Mouse (Mus musculus): Measurements from ENCODE around the gene Qk. TPM values are rescaled to one million over a fixed set of nuclear protein-coding genes. Genes with fewer than 3 reads are reported as not detected.

Gene Qk
- total and polyA plus RNA-seq, 3 experiments, result 58.4 to 1,938 (median 128) TPM

DNA sequence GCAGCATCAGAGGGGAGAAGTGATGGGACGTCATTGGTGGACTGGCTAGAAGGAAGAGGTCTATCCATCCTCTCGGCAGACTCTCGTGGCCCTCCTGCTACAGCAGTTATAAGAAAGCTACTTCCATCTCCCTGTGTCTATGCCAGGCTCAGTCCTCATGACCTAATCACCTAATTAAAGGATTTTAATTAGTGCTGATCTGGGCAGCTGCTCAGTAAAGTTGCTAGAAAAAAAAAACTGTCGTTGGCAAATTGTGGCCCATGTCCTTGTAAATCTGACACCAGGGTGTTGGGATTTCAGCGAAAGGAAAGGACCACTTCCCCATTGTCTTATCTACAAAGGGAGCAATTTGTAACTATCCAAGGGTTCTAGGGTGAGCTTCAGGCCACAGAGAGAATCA, 142.6 kb downstream of the Qk start:
- H3K9me3 ChIP-seq (replicated peaks; ENCODE audit: insufficient read depth, low read length), result no peaks in the 10 kb centered on the region
- H3K36me3 ChIP-seq (ENCODE audit: control insufficient read depth in 1 of 2, insufficient read depth in 2 of 2, low read length in 2 of 2), result no peaks in the 10 kb centered on the region
- no peaks in the 10 kb centered on the region; a peak in 1 of 4 replicates for H3K27me3 ChIP-seq (ENCODE audit: control insufficient read depth in 1 of 2, insufficient read depth in 2 of 2, low read length in 2 of 2)
- no peak overlapping the region for H3K27ac ChIP-seq (ENCODE audit: control insufficient read depth, low read depth, low read length)
- H3K79me2 ChIP-seq (ENCODE audit: control insufficient read depth, insufficient read depth, low read length, poor library complexity), result no peaks in the 10 kb centered on the region
- H3K4me1 ChIP-seq (ENCODE audit: control insufficient read depth in 1 of 2, insufficient read depth in 2 of 2, low read length in 2 of 2), result no peaks in the 10 kb centered on the region
- H3K4me3 ChIP-seq (ENCODE audit: control insufficient read depth in 1 of 2, insufficient read depth in 1 of 2, low read depth in 2 of 2, low read length in 2 of 2), result no peak overlapping the region
- H3K9ac ChIP-seq (ENCODE audit: control insufficient read depth, low read depth, low read length, poor library complexity, severe bottlenecking), result no peak overlapping the region
- TF ChIP-seq HCFC1 (IDR thresholded peaks at IDR 0.05; ENCODE audit: low read depth, low read length), result no peak
- DNase-seq (ENCODE audit: low read depth, low spot score), result no peak

GRCm38 (mm10) chr17:10161258-10161657, 158.4 kb downstream of the Qk start:
- no peaks in the 10 kb centered on the region for H3K4me1 ChIP-seq (ENCODE audit: control insufficient read depth in 1 of 2, insufficient read depth in 2 of 2, low read length in 2 of 2)
- H3K9me3 ChIP-seq (replicated peaks; ENCODE audit: insufficient read depth, low read length), result no peaks in the 10 kb centered on the region
- no peaks in the 10 kb centered on the region for H3K79me2 ChIP-seq (ENCODE audit: control insufficient read depth, insufficient read depth, low read length, poor library complexity)
- no peak overlapping the region for H3K27ac ChIP-seq (ENCODE audit: control insufficient read depth, low read depth, low read length)
- no peak for TF ChIP-seq RAD21 (IDR thresholded peaks at IDR 0.05; ENCODE audit: low read depth, low read length)
- no peak for TF ChIP-seq JUND (IDR thresholded peaks at IDR 0.05; ENCODE audit: low read depth, low read length)
- no peak for TF ChIP-seq POLR2AphosphoS2 (IDR thresholded peaks at IDR 0.05; ENCODE audit: low read length)
- no peak for TF ChIP-seq MAX (IDR thresholded peaks at IDR 0.05; ENCODE audit: low read length)
- TF ChIP-seq SMC3 (IDR thresholded peaks at IDR 0.05; ENCODE audit: low read depth, low read length), result no peak
- TF ChIP-seq TBP (IDR thresholded peaks at IDR 0.05; ENCODE audit: low read depth, low read length), result no peak
- no peak for TF ChIP-seq UBTF (IDR thresholded peaks at IDR 0.05; ENCODE audit: borderline replicate concordance, insufficient read depth, low read depth, low read length)
- TF ChIP-seq EP300 (IDR thresholded peaks at IDR 0.05; ENCODE audit: low read depth in 1 of 2, low read length in 2 of 2), result no peak
- no peak for TF ChIP-seq BHLHE40 (IDR thresholded peaks at IDR 0.05; ENCODE audit: borderline replicate concordance, low read depth, low read length)
- TF ChIP-seq NRF1 (IDR thresholded peaks at IDR 0.05; ENCODE audit: insufficient read depth, low read depth, low read length, poor library complexity, severe bottlenecking), result no peak
- TF ChIP-seq USF1 (IDR thresholded peaks at IDR 0.05; ENCODE audit: low read depth, low read length), result no peak
- TF ChIP-seq MYB (IDR thresholded peaks at IDR 0.05; ENCODE audit: low read depth, low read length), result no peak
- no peak for TF ChIP-seq ZC3H11A (IDR thresholded peaks at IDR 0.05; ENCODE audit: low read depth, low read length)
- no peak for TF ChIP-seq SIN3A (IDR thresholded peaks at IDR 0.05; ENCODE audit: low read length)
- TF ChIP-seq MEF2A (IDR thresholded peaks at IDR 0.05; ENCODE audit: extremely low read depth, insufficient replicate concordance, low read depth, low read length, poor library complexity, severe bottlenecking), result no peak
- TF ChIP-seq ZNF384 (IDR thresholded peaks at IDR 0.05; ENCODE audit: low read depth, low read length), result no peak
- no peak for TF ChIP-seq POLR2AphosphoS5 (IDR thresholded peaks at IDR 0.05; ENCODE audit: borderline replicate concordance, low read depth, low read length)
- no peak for TF ChIP-seq CTCF (IDR thresholded peaks at IDR 0.05 in 2 of 3, conservative IDR thresholded peaks at IDR 0.05 in 1 of 3; ENCODE audit: control insufficient read depth in 1 of 3, insufficient read depth in 1 of 3, low read depth in 2 of 3, low read length in 3 of 3, poor library complexity in 1 of 3, severe bottlenecking in 1 of 3)
- TF ChIP-seq ETS1 (IDR thresholded peaks at IDR 0.05; ENCODE audit: low read depth, low read length), result no peak
- no peaks in the 10 kb centered on the region for H3K36me3 ChIP-seq (ENCODE audit: control insufficient read depth in 1 of 2, insufficient read depth in 2 of 2, low read length in 2 of 2)
- DNase-seq (ENCODE audit: low read depth, low spot score), result no peak
- H3K4me3 ChIP-seq (ENCODE audit: control insufficient read depth in 1 of 2, insufficient read depth in 1 of 2, low read depth in 2 of 2, low read length in 2 of 2), result no peak overlapping the region
- H3K27me3 ChIP-seq (ENCODE audit: control insufficient read depth in 1 of 2, insufficient read depth in 2 of 2, low read length in 2 of 2), result no peaks in the 10 kb centered on the region
- no peak overlapping the region for H3K9ac ChIP-seq (ENCODE audit: control insufficient read depth, low read depth, low read length, poor library complexity, severe bottlenecking)

All from MEL (cell line).